Mouse (Mus musculus) left cerebral cortex, adult 18-20 months (tissue): ENCODE results near the gene Hagh. TPM values are rescaled to one million over a fixed set of nuclear protein-coding genes. Genes with fewer than 3 reads are reported as not detected.

Experiments used
- DNase-seq, 2 experiments: peaks; one replicate each; pipeline ENCODE4 v3.0.0; 2021 to 2022; ENCODE audit warnings: low spot score in 2 of 2, mixed read lengths in 1 of 2
- total RNA-seq, 2 experiments: library from RNA; stranded (reverse); gene quantifications; 2 replicates each; pipeline ENCODE4 v1.2.3; 2021

Gene Hagh
- total RNA-seq, 2 experiments from 2014 or later, result 136 to 146 TPM

DNA sequence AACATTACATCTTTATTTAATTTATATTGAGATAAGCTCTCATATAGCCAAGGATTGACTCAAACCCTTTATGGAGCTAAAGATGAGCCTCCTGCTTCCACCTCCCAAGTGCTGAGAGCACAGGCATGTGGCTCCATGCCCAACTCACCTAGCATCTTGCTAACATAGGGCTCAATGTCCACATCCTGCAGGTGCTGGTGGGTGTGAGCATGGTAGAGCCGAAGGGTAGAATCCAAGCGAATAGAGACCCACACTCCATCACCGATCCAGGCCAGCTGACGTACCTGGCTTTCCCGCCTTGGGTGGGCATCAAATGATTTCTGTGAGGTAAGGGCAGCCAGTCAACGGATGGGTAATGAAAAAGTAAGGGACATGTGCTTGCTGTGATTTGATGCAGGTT, 60.1 kb downstream of the Hagh start:
- no peak for DNase-seq

DNA sequence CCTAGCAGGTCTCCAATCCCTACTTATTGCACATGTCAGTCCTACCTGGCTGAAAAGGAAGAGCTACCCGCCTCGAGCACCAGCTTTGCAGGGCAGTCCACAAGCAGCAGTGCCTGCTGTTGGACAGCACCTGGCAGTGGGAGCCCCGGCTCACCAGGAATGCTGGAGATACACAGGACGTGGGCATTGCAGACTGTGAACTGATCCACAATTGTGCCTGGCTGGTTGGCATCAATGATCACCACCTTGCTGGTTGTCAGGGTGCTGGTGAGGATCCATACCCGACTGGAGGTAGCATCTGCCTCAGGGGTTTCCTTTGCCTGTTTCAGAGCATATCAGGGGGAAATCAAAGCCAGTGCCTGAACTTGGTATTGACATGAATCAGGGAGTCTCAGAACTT, 62.2 kb downstream of the Hagh start:
- DNase-seq, result no peak

- DNase-seq, result no peak
Observed at GRCm38 (mm10) chr17:24902671-24903474, 62.9 kb downstream of the Hagh start.

- DNase-seq, result no peak
Observed at GRCm38 (mm10) chr17:24903767-24904166, 63.8 kb downstream of the Hagh start.

- DNase-seq, result no peak
Observed at GRCm38 (mm10) chr17:24907591-24907990, 67.6 kb downstream of the Hagh start.

DNA sequence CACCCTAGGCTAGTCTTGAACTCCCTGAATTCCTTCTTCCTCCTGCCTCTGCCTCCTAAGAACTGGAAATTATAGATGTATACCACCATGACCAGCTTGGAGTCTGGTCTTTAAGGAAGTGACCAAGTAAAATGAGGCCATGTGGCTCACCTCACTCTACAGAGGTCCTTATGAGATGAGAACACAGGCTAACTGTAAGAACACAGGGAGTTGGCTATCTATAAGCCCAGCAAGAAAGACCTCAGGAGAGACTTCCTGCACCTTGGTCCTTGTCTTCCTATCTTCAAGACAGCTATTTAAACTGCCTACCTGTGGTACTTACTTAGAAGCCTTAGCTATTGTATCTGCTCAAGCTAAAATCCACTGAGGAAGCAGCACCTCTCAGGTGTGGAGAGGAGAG, 74.0 kb downstream of the Hagh start:
- DNase-seq, result no peak

Other genes with a start within 250 kb of the Hagh start
- gene Tsc2, start 207.5 kb upstream of the Hagh start, total RNA-seq, result 100 to 1,000 TPM; 136 to 153 TPM
- 1 to 10 TPM; 4.1 to 7.4 TPM for gene Nthl1, start 207.5 kb upstream of the Hagh start, total RNA-seq
- 10 to 100 TPM; 47.3 to 52.7 TPM for gene Slc9a3r2, start 189.8 kb upstream of the Hagh start, total RNA-seq
- gene Npw, start 181.7 kb upstream of the Hagh start, total RNA-seq, result 1 to 10 TPM; 2.1 TPM
- gene Zfp598, start 170.5 kb upstream of the Hagh start, total RNA-seq, result 10 to 100 TPM; 41.4 to 45.5 TPM
- gene Syngr3, start 150.2 kb upstream of the Hagh start, total RNA-seq, result 100 to 1,000 TPM; 191 to 195 TPM
- 10 to 100 TPM; 20.6 to 23.9 TPM for gene Gfer, start 144.0 kb upstream of the Hagh start, total RNA-seq
- gene Noxo1, start 143.9 kb upstream of the Hagh start, total RNA-seq, result 1 to 10 TPM; 1.9 to 2.1 TPM
- gene Tbl3, start 132.5 kb upstream of the Hagh start, total RNA-seq, result 10 to 100 TPM; 28.5 to 30.5 TPM
- under 1 TPM in 1 of 2 experiments, not detected in 1; 0.56 TPM for gene Rnf151, start 122.1 kb upstream of the Hagh start, total RNA-seq
- gene Rps2, start 122.0 kb upstream of the Hagh start, total RNA-seq, result 100 to 1,000 TPM; 268 to 301 TPM
- 100 to 1,000 TPM; 220 to 246 TPM for gene Ndufb10, start 115.7 kb upstream of the Hagh start, total RNA-seq
- under 1 TPM; 0.40 to 0.65 TPM for gene Rpl3l, start 112.3 kb upstream of the Hagh start, total RNA-seq
- gene Msrb1, start 103.5 kb upstream of the Hagh start, total RNA-seq, result 10 to 100 TPM; 34.9 to 37.2 TPM
- 1 to 10 TPM in 1 of 2 experiments, under 1 TPM in 1; 0.30 to 1.0 TPM for gene Hs3st6, start 87.2 kb upstream of the Hagh start, total RNA-seq
- gene Meiob, start 35.9 kb upstream of the Hagh start, total RNA-seq, result not detected
- 10 to 100 TPM; 17.6 to 21.5 TPM for gene Fahd1, start 10.2 kb downstream of the Hagh start, total RNA-seq
- gene Igfals, start 25.9 kb downstream of the Hagh start, total RNA-seq, result not detected
- 10 to 100 TPM; 30.4 to 31.0 TPM for gene Nubp2, start 46.2 kb downstream of the Hagh start, total RNA-seq
- 10 to 100 TPM; 60.3 to 60.7 TPM for gene Spsb3, start 46.5 kb downstream of the Hagh start, total RNA-seq
- gene Eme2, start 54.9 kb downstream of the Hagh start, total RNA-seq, result 10 to 100 TPM; 47.5 to 51.1 TPM
- 10 to 100 TPM; 69.0 to 72.9 TPM for gene Mrps34, start 55.0 kb downstream of the Hagh start, total RNA-seq
- 10 to 100 TPM; 51.8 to 54.1 TPM for gene Nme3, start 56.4 kb downstream of the Hagh start, total RNA-seq
- 100 to 1,000 TPM; 383 to 387 TPM for gene Mapk8ip3, start 96.8 kb downstream of the Hagh start, total RNA-seq
- 1 to 10 TPM; 4.9 to 5.2 TPM for gene Jpt2, start 120.5 kb downstream of the Hagh start, total RNA-seq
- gene Cramp1l, start 175.6 kb downstream of the Hagh start, total RNA-seq, result 10 to 100 TPM; 29.7 to 30.3 TPM
- 10 to 100 TPM; 20.1 to 20.9 TPM for gene Ift140, start 175.9 kb downstream of the Hagh start, total RNA-seq
- 1 to 10 TPM; 8.9 to 9.4 TPM for gene Tmem204, start 243.4 kb downstream of the Hagh start, total RNA-seq